Mouse (Mus musculus): ENCODE measurements around the gene Rad51ap2. TPM values are rescaled to one million over a fixed set of nuclear protein-coding genes. Genes with fewer than 3 reads are reported as not detected.

The Rad51ap2 gene
- total and polyA plus RNA-seq, 3 experiments = not detected

DNA sequence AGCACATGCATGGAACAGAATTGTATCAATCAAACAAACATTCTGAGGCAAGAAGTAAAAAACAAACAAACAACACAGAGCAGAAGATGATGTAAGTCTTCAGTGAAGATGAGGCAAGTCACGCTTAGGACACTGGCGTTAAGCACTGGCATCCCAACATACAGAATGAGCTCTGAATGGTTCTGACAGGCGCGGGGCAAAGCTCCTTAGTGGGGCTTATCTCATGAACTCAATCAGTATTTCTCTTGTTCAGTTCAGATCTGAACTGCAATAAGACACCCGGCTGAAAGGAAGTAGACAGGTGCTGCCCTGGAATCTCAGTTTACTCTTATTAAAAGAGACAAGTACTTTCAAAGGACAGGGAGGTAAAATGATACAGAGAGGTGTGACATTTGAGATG lies 1.7 kb upstream of the Rad51ap2 start:
- Histone ChIP-seq H3K4me1 (ENCODE audit: control insufficient read depth in 1 of 2, insufficient read depth in 2 of 2) (no peaks in the 10 kb centered on the region), H3K36me3 (replicated peaks in 1 of 2; ENCODE audit: control insufficient read depth in 1 of 2, insufficient read depth in 1 of 2, low read length in 1 of 2) (no peaks in the 10 kb centered on the region), H3K27me3 (replicated peaks) (no peaks in the 10 kb centered on the region), H3K4me2 (ENCODE audit: insufficient read depth, low read depth, poor library complexity, severe bottlenecking) (no peak overlapping the region), H3K9me3 (replicated peaks; ENCODE audit: low read length) (peaks cover 2% of the 10 kb centered on the region), H3K9ac (ENCODE audit: insufficient read depth, low read depth) (no peak overlapping the region), H3K27ac (ENCODE audit: insufficient read depth, low read depth) (no peak overlapping the region), H3K4me3 (replicated peaks in 1 of 3; ENCODE audit: low read depth in 2 of 3, low read length in 2 of 3, poor library complexity in 1 of 3) (no peak overlapping the region), H3K79me2 (replicated peaks; ENCODE audit: control insufficient read depth, extremely low read depth, insufficient read depth, poor library complexity, severe bottlenecking) (no peaks in the 10 kb centered on the region)
- no peak for TF ChIP-seq TBP (conservative IDR thresholded peaks at IDR 0.05; ENCODE audit: low read depth, low read length)
- no peak for TF ChIP-seq BHLHE40 (IDR thresholded peaks at IDR 0.05; ENCODE audit: low read depth, low read length)
- no peak for TF ChIP-seq ETS1 (conservative IDR thresholded peaks at IDR 0.05; ENCODE audit: low read depth, low read length)
- TF ChIP-seq MAFK (IDR thresholded peaks at IDR 0.05; ENCODE audit: insufficient replicate concordance, low read length) = no peak
- TF ChIP-seq PAX5 (IDR thresholded peaks at IDR 0.05; ENCODE audit: low read length) = no peak
- no peak for TF ChIP-seq MAZ (IDR thresholded peaks at IDR 0.05; ENCODE audit: low read depth, low read length)
- DNase-seq (ENCODE audit: extremely low read depth) = no peak
- dilution Hi-C loops (cut with MboI; ENCODE audit: extremely low pct_ligation_motif_present, extremely low pct_unique_long_range_greater_than_20kb, low sequenced_read_pairs) = no loop called here
- in situ Hi-C loops (cut with MboI; ENCODE audit: low pct_ligation_motif_present, low pct_unique_long_range_greater_than_20kb, low sequenced_read_pairs) = no loop called here

DNA sequence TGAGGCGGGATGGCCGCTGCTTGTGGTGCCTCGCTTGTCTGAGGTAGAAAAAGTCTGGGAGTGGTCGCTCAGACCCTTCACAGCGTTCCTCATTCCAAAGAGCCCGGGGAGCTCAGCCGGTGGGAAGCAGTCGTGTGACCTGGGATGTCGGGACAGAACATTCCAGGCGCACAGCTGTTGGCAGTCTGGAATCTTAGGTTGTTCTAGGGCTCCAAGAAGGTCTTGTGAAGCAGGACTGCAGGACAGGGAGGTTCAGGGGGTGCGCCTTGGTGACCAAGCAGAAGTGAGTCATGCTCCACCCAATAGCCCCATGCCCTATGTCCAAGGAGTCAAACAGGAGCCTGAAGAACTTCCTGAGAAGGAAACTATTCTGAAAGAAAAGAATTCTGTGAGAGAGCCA lies 334 bp downstream of the Rad51ap2 start:
- no peaks in the 10 kb centered on the region for H3K27me3 ChIP-seq (replicated peaks)
- no peaks in the 10 kb centered on the region for H3K4me1 ChIP-seq (ENCODE audit: control insufficient read depth in 1 of 2, insufficient read depth in 2 of 2)
- H3K9ac ChIP-seq (ENCODE audit: insufficient read depth, low read depth) = no peak overlapping the region
- no peaks in the 10 kb centered on the region for H3K36me3 ChIP-seq (replicated peaks in 1 of 2; ENCODE audit: control insufficient read depth in 1 of 2, insufficient read depth in 1 of 2, low read length in 1 of 2)
- dilution Hi-C loops (cut with MboI; ENCODE audit: extremely low pct_ligation_motif_present, extremely low pct_unique_long_range_greater_than_20kb, low sequenced_read_pairs) = no loop called here
- no peak overlapping the region for H3K4me3 ChIP-seq (replicated peaks in 1 of 3; ENCODE audit: low read depth in 2 of 3, low read length in 2 of 3, poor library complexity in 1 of 3)
- H3K9me3 ChIP-seq (replicated peaks; ENCODE audit: low read length) = peaks cover 2% of the 10 kb centered on the region
- no peak overlapping the region for H3K4me2 ChIP-seq (ENCODE audit: insufficient read depth, low read depth, poor library complexity, severe bottlenecking)
- no peak overlapping the region for H3K27ac ChIP-seq (ENCODE audit: insufficient read depth, low read depth)
- TF ChIP-seq JUN (IDR thresholded peaks at IDR 0.05; ENCODE audit: insufficient read depth, low read depth, low read length) (no peak), MXI1 (IDR thresholded peaks at IDR 0.05; ENCODE audit: low read depth, low read length) (no peak), BHLHE40 (IDR thresholded peaks at IDR 0.05; ENCODE audit: low read depth, low read length) (no peak), JUND (conservative IDR thresholded peaks at IDR 0.05; ENCODE audit: low read depth, low read length) (no peak), NELFE (IDR thresholded peaks at IDR 0.05; ENCODE audit: low read depth, low read length) (no peak), KAT2A (IDR thresholded peaks at IDR 0.05; ENCODE audit: insufficient replicate concordance, low read length) (no peak), SMC3 (IDR thresholded peaks at IDR 0.05; ENCODE audit: low read depth, low read length) (no peak), SIN3A (IDR thresholded peaks at IDR 0.05; ENCODE audit: low read length) (no peak), ZNF384 (IDR thresholded peaks at IDR 0.05; ENCODE audit: low read depth, low read length) (no peak), TBP (conservative IDR thresholded peaks at IDR 0.05; ENCODE audit: low read depth, low read length) (no peak), TCF12 (IDR thresholded peaks at IDR 0.05; ENCODE audit: low read depth, low read length) (no peak), CTCF (conservative IDR thresholded peaks at IDR 0.05 in 1 of 2, IDR thresholded peaks at IDR 0.05 in 1 of 2; ENCODE audit: low read depth in 2 of 2, low read length in 2 of 2) (no peak), CHD1 (IDR thresholded peaks at IDR 0.05; ENCODE audit: low read depth, low read length) (no peak)
- in situ Hi-C loops (cut with MboI; ENCODE audit: low pct_ligation_motif_present, low pct_unique_long_range_greater_than_20kb, low sequenced_read_pairs) = no loop called here
- no peaks in the 10 kb centered on the region for H3K79me2 ChIP-seq (replicated peaks; ENCODE audit: control insufficient read depth, extremely low read depth, insufficient read depth, poor library complexity, severe bottlenecking)
- DNase-seq (ENCODE audit: extremely low read depth) = no peak

Measured in CH12.LX (cell line).